Mouse (Mus musculus) skeletal muscle tissue, adult 2 months (tissue): ENCODE data around the gene Ppp1ca.

Source experiments
- DNase-seq: peaks from one replicate; pipeline ENCODE4 v3.0.0-alpha.2; 2012; ENCODE audit warnings: low read depth, low spot score

Gene Ppp1ca

GRCm38 (mm10) chr19:4184976-4185975, 6.6 kb upstream of the Ppp1ca start:
- DNase-seq, result no peak

DNA sequence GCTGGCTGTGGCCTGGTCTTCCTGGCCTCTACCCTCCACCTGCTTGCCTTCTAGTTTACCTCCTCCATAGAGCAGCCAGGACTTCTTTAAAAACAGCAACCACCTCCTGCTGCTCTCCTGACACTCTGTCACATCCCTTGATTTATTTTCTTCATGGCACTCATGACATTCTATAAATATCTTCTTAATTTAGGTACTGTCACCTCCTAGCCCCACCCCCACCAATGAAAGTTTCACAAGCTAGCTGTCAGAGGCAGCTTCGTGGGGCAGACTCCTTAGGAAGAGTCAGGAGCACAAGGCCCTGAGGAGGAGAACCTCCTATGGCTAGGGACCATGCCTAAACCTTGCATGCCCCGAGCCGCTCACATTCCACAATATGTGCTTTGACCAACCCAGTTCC, 4.6 kb upstream of the Ppp1ca start:
- DNase-seq, result peak; percentile 74

DNA sequence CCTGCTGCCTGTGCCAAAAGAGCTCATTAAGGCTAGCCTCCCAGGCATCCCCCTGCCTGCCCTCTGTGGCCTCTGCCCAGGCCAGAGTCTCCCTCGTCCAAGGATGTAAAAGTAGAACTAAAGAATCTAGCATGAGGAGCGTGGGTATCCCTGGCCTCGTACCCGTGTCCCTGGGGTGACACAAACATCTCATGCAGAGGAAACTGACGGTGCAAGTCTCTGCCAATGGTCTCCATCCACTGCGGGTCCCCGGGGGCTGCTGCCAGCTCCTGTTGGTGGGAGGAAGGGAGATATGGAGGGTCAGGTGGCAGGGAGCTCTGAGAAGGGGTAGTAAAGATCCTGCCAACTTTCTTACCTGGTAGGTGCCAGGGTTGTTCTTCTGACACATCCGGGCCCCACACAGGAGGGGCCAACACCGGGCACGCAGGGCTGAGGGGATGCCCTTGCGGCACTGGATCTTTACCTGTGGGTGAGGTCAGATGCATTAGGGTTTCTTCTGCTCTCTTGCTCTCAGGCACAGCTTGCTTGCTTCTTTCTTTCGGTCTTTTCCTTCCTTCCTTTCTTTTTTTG, 2.7 kb upstream of the Ppp1ca start:
- DNase-seq, result no peak

- DNase-seq, result no peak
Observed at GRCm38 (mm10) chr19:4190831-4191334, 982 bp upstream of the Ppp1ca start, which contains the start of gene Tbc1d10c. Gene Tbc1d10c (minus strand): TSS chr19:4191284.

DNA sequence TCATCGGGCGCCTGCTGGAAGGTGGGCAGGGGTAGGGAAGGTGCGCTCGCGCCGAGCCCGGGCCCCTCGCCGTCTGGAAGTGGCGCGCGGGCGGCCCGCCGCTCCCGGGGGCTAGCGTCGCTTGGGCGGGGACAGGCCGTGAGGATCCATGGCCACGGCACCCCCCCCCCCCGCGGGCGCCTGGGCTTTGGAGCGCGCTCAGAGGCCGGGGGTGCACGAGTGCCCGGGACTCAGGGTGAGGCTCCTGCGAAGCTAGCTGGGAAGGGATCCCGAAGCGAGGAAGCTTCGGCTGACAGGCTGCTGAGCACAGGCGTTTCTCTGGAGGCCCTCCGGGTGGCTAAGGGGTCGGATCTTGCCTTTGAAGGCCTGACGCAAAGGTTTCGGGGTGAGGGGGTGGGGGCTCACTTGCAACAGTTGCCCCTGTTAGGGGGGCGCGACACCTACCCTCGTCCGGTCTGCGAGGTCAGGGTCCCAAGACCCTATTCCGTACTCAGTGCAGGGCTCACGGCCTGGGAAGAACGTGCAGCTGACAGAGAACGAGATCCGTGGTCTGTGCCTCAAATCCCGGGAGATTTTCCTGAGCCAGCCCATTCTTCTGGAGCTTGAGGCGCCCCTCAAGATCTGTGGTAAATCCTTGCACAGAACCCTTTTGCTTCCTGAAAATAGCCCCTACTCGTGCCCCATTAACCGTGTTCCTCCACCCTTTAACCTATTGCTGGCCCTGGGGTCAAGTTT, 553 bp downstream of the Ppp1ca start:
- DNase-seq, result no peak

DNA sequence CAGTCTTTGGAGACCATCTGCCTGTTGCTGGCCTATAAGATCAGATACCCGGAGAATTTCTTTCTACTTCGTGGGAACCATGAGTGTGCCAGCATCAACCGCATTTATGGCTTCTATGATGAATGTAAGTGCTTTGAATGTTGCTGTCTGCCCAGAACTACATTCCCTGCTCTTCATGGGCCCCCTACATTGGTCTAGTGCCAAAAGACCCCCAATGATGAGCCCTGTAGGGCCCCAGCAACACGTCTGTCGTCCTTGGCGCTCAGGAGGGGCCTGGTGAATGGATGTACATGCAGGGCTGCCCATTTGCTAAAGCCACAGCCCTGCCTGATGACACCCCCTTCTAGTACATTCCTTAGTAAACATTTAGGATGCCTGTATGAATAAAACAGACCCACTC, 1.3 kb downstream of the Ppp1ca start:
- DNase-seq, result no peak

- no peak for DNase-seq
Observed at GRCm38 (mm10) chr19:4194021-4194724, 2.3 kb downstream of the Ppp1ca start.

- DNase-seq, result no peak
Observed at GRCm38 (mm10) chr19:4194776-4195650, 3.1 kb downstream of the Ppp1ca start.

GRCm38 (mm10) chr19:4196048-4196447, 4.2 kb downstream of the Ppp1ca start:
- no peak for DNase-seq

GRCm38 (mm10) chr19:4196548-4196947, 4.7 kb downstream of the Ppp1ca start:
- DNase-seq, result no peak

- DNase-seq, result no peak
Observed at GRCm38 (mm10) chr19:4197180-4197579, 5.3 kb downstream of the Ppp1ca start.

DNA sequence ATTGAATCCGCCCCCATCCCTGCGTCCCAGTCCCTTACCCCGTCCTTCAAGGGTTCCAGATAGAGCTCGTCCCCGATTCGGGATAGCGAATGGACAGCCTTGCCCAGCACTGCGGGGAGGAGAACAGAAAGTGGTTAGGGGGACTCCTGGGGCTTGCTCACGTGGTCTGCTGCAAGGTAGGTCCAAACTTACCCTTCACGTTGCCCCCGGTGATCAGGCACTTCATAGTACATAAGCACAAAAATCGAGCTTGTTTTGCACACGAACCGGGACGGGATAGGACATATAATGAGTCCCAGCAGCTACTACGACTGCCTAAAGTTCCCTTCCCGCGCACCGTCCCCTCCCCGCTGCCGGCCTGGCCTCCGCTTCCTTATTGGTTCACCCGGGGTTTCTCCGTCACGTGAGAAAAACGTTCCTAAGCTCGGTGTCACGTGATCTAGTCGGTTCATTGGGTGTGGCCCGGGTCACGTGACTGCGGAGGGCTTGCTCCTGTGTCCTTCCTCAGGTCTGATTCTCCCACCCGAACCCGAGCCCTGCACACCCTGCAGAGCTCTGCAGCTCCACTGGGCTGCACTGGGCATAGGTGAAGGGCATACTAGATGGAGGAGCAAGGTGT, 9.5 kb downstream of the Ppp1ca start, which contains the start of gene Rad9a:
Rad9a (minus strand) TSS at position 372 of the 619 bp plus-strand sequence.
- DNase-seq, result peak; percentile 97

GRCm38 (mm10) chr19:4202149-4202548, 10.3 kb downstream of the Ppp1ca start:
- DNase-seq, result no peak

- no peak for DNase-seq
Observed at GRCm38 (mm10) chr19:4203148-4203547, 11.3 kb downstream of the Ppp1ca start.

DNA sequence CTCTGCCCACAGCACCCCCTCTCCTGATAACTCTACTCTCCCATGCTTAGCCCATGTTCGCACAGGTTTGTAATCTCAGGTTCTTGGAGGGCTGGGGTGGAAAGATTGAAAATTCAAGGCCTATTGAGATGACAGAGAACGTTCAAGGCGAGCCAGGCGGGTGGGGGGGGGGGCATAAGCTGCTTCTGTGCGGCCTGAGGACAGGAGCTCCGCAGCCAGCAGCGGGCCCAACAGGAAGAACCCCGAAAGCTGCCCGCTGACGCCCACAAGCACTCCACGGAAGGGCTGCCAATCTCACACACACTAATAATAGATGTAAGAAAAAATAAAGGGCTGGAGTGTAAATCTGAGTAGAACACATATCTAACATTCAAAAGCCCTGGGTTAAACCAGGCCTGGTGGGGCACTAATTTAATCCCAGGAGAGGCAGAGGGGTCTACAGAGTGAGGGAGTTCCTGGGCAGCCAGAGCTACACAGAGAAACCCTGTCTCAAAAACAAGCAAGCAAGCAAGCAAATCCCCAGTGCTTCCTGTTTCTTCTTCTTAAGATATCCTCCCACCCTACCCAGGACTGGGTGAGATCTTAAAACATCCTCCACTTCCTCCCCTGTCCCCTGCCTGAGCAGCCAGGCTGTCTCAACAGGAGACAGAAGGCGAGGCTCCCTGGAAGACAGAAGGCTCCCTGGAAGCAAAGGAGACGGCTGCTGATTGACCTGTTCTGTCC, 11.9 kb downstream of the Ppp1ca start:
- DNase-seq, result no peak

DNA sequence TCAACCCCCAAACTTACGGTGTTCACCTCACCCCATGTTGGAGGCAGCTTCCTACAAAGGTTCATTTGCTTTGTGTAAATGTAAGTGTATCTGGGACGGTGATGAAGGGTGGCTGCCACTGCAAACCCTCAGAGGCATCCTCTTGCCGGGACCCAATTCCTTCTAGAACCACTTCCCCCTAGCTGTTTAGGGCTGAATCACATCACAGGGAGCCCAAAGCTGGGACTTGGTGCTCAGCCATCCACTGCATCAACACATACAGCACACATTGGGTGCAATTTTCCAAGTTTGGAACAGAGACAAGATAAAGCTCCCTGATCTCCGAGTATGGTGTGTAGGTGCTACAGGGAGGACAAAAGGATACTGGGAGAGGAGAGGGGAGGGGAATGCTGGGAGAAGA, 13.0 kb downstream of the Ppp1ca start:
- no peak for DNase-seq

DNA sequence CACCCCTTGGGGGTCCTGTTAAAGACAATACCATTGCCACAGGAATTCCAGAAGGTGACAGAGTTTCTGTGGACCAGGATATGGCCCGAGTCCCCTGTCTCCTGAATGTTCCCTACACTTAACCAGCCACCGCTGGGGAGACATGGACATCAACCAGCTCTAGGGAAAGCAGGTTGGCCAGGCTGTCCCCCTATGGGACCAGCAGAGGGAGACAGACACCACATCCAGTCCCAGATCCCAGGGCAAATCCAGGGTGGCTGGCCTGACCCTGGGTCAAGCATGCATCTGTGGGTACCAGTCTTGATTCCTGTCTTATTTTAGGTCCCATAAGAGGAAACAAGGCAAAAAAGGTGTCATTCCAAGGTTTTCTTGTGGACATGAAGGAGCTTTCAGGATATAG, 15.1 kb downstream of the Ppp1ca start:
- DNase-seq, result peak; percentile 69

GRCm38 (mm10) chr19:4208563-4208962, 16.7 kb downstream of the Ppp1ca start:
- no peak for DNase-seq
